ENCODE assay signal across 8 mouse cellular contexts in the genomic region with DNA sequence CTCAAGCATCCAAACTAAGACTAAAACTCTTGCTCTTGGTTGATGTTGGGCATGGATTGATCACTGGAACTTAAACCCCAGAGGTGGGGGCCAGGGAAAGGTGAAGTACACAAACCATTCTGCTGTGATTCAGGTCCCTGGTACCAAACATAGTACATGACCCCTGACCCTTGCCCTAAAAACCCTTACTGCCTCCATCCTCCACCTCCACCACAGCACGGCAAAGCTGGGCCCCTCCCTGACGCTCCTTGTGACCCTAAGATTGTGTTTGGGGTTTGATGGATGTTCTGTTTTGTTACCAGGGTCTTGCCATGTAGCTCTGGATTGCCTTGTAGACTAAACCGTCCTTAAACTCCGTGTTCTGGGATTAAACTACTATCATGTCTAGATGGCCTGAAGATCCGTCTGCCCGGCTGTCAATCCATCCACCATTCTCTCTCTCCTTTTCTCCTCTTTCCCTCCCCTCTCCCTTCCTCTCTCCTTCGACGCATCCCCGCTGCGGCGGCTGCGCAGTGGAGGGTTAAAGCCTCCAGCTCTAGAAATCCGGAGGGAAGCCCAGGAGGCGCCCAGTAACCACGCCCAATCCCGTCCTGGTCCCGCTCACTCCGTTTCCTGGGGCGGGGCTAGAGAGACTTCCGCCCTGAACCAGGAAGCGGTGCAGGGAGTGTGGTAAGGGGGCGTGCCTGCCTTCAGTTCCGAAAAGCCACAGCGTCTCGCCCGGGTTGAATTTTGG. TPM values are rescaled to one million over a fixed set of nuclear protein-coding genes. Genes with fewer than 3 reads are reported as not detected.
DNase-seq lines count a peak whose midpoint lies in the region; ATAC-seq and TF ChIP-seq lines count a peak whose summit lies in the region.

A gene (plus strand): TSS at position 643 of the 733 bp plus-strand sequence.

- H3K27me3 ChIP-seq in embryonic facial prominence, embryonic 13.5 days: no peaks in the 10 kb centered on the region
- no peaks in the 10 kb centered on the region for H3K27me3 ChIP-seq in limb, embryonic 14.5 days (ENCODE audit: control insufficient read depth, insufficient read depth, low read length)
- H3K27me3 ChIP-seq in midbrain, postnatal 0 days (ENCODE audit: insufficient read depth, low read length): no peaks in the 10 kb centered on the region

- H3K4me1 ChIP-seq in embryonic facial prominence, embryonic 13.5 days: peaks cover 32% of the 10 kb centered on the region
- H3K4me1 ChIP-seq in limb, embryonic 14.5 days (ENCODE audit: control insufficient read depth, insufficient read depth, low read length): peaks cover 9% of the 10 kb centered on the region; the same call in 1 of the 2 replicates
- H3K4me1 ChIP-seq in midbrain, postnatal 0 days (ENCODE audit: insufficient read depth, low read length): peaks cover 5% of the 10 kb centered on the region; the same call in 1 of the 2 replicates

- TF ChIP-seq CTCF in midbrain, postnatal 0 days (IDR thresholded peaks at IDR 0.05): peak; percentile 20; the same call in 1 of the 2 replicates

- H3K36me3 ChIP-seq in embryonic facial prominence, embryonic 13.5 days: peaks cover 5% of the 10 kb centered on the region; the same call in 1 of the 2 replicates
- no peaks in the 10 kb centered on the region for H3K36me3 ChIP-seq in limb, embryonic 14.5 days (ENCODE audit: control insufficient read depth, insufficient read depth, low read length)
- no peaks in the 10 kb centered on the region for H3K36me3 ChIP-seq in midbrain, postnatal 0 days (ENCODE audit: insufficient read depth, low read length)

- peak within 1 kb of the TSS; percentile 87 for H3K27ac ChIP-seq in embryonic facial prominence, embryonic 13.5 days
- H3K27ac ChIP-seq in limb, embryonic 14.5 days (replicated peaks; ENCODE audit: low read depth, low read length): peak within 1 kb of the TSS; percentile 35; the same call in 1 of the 2 replicates
- peak within 1 kb of the TSS; percentile 84 for H3K27ac ChIP-seq in midbrain, postnatal 0 days (ENCODE audit: low read depth, low read length)

- under 1% methylated on average over 26 of the region's 26 CpGs for WGBS in embryonic facial prominence, embryonic 13.5 days
- under 1% methylated on average over 26 of the region's 26 CpGs for WGBS in limb, embryonic 14.5 days
- under 1% methylated on average over 26 of the region's 26 CpGs for WGBS in midbrain, postnatal 0 days

- H3K4me3 ChIP-seq in embryonic facial prominence, embryonic 13.5 days: peak within 1 kb of the TSS; percentile 79
- peak within 1 kb of the TSS; percentile 86 for H3K4me3 ChIP-seq in limb, embryonic 14.5 days (replicated peaks; ENCODE audit: low read length)
- peak within 1 kb of the TSS; percentile 83 for H3K4me3 ChIP-seq in midbrain, postnatal 0 days (ENCODE audit: low read depth, low read length)

- no peaks in the 10 kb centered on the region for H3K9me3 ChIP-seq in embryonic facial prominence, embryonic 13.5 days
- H3K9me3 ChIP-seq in limb, embryonic 14.5 days (ENCODE audit: control insufficient read depth, low read length): no peaks in the 10 kb centered on the region
- H3K9me3 ChIP-seq in midbrain, postnatal 0 days (ENCODE audit: low read length): no peaks in the 10 kb centered on the region

- TF ChIP-seq POLR2A in limb, embryonic 14.5 days (IDR thresholded peaks at IDR 0.05; ENCODE audit: borderline replicate concordance, extremely low read depth, insufficient read depth, insufficient read length): peak; percentile 91; the same call in 1 of the 2 replicates

- peak; percentile 98 for DNase-seq in 3134 (ENCODE audit: extremely low read depth, insufficient read length, low spot score)
- DNase-seq in adrenal gland, postnatal 36 days: peak; percentile 97
- DNase-seq in heart, adult 8-10 months (ENCODE audit: low spot score): peak; percentile 97
- peak; percentile 97 for DNase-seq in kidney, adult 9 months
- DNase-seq in limb, embryonic 14.5 days (ENCODE audit: low spot score): peak; percentile 98
- DNase-seq in midbrain, postnatal 0 days (ENCODE audit: low spot score): peak; percentile 97
- peak; percentile 86 to 87 for DNase-seq in spleen, postnatal 14 days (ENCODE audit: low spot score in 2 of 2)

- peak within 1 kb of the TSS; percentile 83 for H3K9ac ChIP-seq in embryonic facial prominence, embryonic 13.5 days
- H3K9ac ChIP-seq in limb, embryonic 14.5 days (ENCODE audit: low read depth, low read length, severe bottlenecking): peak within 1 kb of the TSS; percentile 77
- peak within 1 kb of the TSS; percentile 86 for H3K9ac ChIP-seq in midbrain, postnatal 0 days (replicated peaks; ENCODE audit: low read length, poor library complexity, severe bottlenecking)

- ATAC-seq in embryonic facial prominence, embryonic 13.5 days (ENCODE audit: insufficient number of reproducible peaks, insufficient read depth, low FRiP score, low TSS enrichment, low read depth): peak; percentile 95
- ATAC-seq in limb, embryonic 14.5 days (ENCODE audit: low FRiP score, low read depth): peak; percentile 97
- peak; percentile 94 for ATAC-seq in midbrain, postnatal 0 days (ENCODE audit: low FRiP score)

- peak within 1 kb of the TSS; percentile 94 for H3K4me2 ChIP-seq in embryonic facial prominence, embryonic 13.5 days
- peak within 1 kb of the TSS; percentile 92 for H3K4me2 ChIP-seq in limb, embryonic 14.5 days (replicated peaks; ENCODE audit: low read depth, low read length, severe bottlenecking)
- peak within 1 kb of the TSS; percentile 87 for H3K4me2 ChIP-seq in midbrain, postnatal 0 days (ENCODE audit: low read depth, low read length, poor library complexity, severe bottlenecking)

RNA-seq across cellular contexts. Expression of the gene that starts here (rescaled TPM):
- total RNA-seq in adrenal gland, postnatal 36 days (2021): 1 to 10 TPM; 7.3 to 8.2 TPM
- 11.6 and 11.9 TPM in 2 replicates for polyA plus RNA-seq in embryonic facial prominence, embryonic 13.5 days (2015; fragmentation: Nextera tagmentation; extraction: Ambion mirVana)
- 1 to 10 TPM; 1.2 to 2.2 (median 1.9) TPM for total RNA-seq in heart, adult 8-10 months (2022)
- polyA plus RNA-seq in limb, embryonic 14.5 days (2012; rRNA removed): 7.5 and 9.7 TPM in 2 replicates
- polyA plus RNA-seq in limb, embryonic 14.5 days (2014; fragmentation: Nextera tagmentation; extraction: Ambion mirVana): 8.4 and 8.5 TPM in 2 replicates
- total RNA-seq in midbrain, postnatal 0 days (2014; rRNA removed): 9.0 and 14.0 TPM in 2 replicates
- polyA plus RNA-seq in midbrain, postnatal 0 days (2015; fragmentation: Nextera tagmentation; extraction: Ambion mirVana): 12.9 and 13.4 TPM in 2 replicates

Comparison
In these comparisons a context has a peak if more than half of its experiments do, and no peak if none do; other contexts are left out.
1. Peak in every context shown above with its lines: DNase-seq, ATAC-seq, H3K4me3 ChIP-seq and H3K27ac ChIP-seq.
2. H3K27ac ChIP-seq: peak in every context shown above with its lines; median percentile 87 in embryonic facial prominence, embryonic 13.5 days; 84 in midbrain, postnatal 0 days; 35 in limb, embryonic 14.5 days.